Mouse (Mus musculus) bone marrow, adult 2 months (tissue): ENCODE results near the gene Exog.

Source experiments
- CTCF ChIP-seq: fragments of 200-500 bp; IDR thresholded peaks from 2 replicates; pipeline ENCODE4 v1.5.1; 2011; ENCODE audit warnings: low read length, control low read depth; ENCODE audit not compliant: control insufficient read depth, insufficient read depth
- POLR2A ChIP-seq: fragments of 200-500 bp; IDR thresholded peaks from 2 replicates; pipeline ENCODE4 v1.6.1; 2011; ENCODE audit warnings: low read depth, mild to moderate bottlenecking, control low read depth, low read length, borderline replicate concordance; ENCODE audit not compliant: control insufficient read depth

DNA sequence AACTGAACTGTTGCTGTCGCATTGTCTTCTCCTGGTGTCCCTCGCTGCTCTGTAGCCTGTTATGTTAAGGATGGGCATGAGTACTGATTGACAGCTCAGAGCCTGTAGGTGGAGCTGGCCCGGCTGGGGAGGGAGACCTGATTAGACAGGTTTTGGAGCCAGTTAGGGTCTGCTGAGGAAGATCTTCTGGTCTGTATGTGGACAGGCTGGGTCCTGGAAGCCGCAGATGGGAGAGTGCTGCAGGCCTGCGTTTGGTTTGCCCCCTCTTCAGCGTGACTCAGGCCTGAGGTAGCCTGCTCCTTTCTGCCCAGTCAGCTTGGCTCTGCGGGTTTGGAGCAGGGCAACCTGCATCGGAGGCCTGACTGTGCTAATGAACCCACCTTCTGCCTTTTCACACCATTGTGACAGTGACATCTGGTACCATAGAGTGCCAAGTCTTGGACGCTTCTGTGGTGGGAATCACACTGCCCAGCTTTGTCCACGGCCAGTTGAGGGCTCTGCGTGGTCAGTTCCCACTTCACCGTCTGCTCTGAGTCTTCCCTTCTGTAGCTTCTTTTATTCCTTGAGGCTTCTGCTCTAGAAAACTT, 24.8 kb upstream of the Exog start:
- no peak for TF ChIP-seq CTCF
- no peak for TF ChIP-seq POLR2A
